Mouse (Mus musculus): ENCODE data around the gene Asns. TPM values are rescaled to one million over a fixed set of nuclear protein-coding genes. Genes with fewer than 3 reads are reported as not detected.

The Asns gene
- polyA plus RNA-seq, 1 experiment from 2014 or later: 42.6 TPM

Other genes starting within 250 kb of the Asns start
- 34.9 and 40.0 TPM in 2 replicates for gene Tac1, start 138.4 kb downstream of the Asns start, polyA plus RNA-seq (2015; fragmentation: Nextera tagmentation; extraction: Ambion mirVana)
- 1.4 and 1.6 TPM in 2 replicates for gene C1galt1, start 151.6 kb upstream of the Asns start, polyA plus RNA-seq (2015; fragmentation: Nextera tagmentation; extraction: Ambion mirVana)

Data from midbrain, embryonic 13.5 days (tissue).